Mouse (Mus musculus): ENCODE results near the gene Xpnpep3. TPM values are rescaled to one million over a fixed set of nuclear protein-coding genes. Genes with fewer than 3 reads are reported as not detected.

The Xpnpep3 gene
- polyA plus RNA-seq, 1 experiment: 6.3 TPM

DNA sequence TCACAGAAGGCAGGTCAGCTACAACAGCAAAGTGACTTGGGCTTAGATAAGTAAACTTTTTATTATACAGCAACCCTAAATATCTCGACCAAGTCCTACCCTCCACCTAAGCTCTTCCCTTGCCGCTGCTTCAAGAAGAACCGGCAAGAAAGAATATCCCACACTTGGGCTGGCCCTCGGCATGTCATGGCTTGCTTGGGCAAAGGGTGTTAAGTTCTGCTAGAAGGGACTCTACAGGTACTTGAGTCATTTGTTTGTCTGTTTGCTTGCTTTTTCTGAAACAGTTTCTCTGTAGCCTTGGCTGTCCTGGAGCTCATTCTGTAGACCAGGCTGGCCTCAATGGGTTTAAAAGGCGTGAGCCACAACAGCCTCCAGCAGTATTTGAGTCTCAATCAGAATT lies 43.0 kb upstream of the Xpnpep3 start:
- TF ChIP-seq POLR2AphosphoS2 (IDR thresholded peaks at IDR 0.05; ENCODE audit: insufficient read length, low read depth) (no peak), TCF3 (IDR thresholded peaks at IDR 0.05; ENCODE audit: insufficient read length, low read depth) (no peak), SRF (IDR thresholded peaks at IDR 0.05; ENCODE audit: control insufficient read depth, insufficient read length, low read depth) (no peak), MAX (IDR thresholded peaks at IDR 0.05; ENCODE audit: low read depth) (no peak), E2F4 (IDR thresholded peaks at IDR 0.05; ENCODE audit: insufficient read depth) (no peak), REST (IDR thresholded peaks at IDR 0.05; ENCODE audit: insufficient read depth, insufficient read length) (no peak), POLR2A (IDR thresholded peaks at IDR 0.05; ENCODE audit: insufficient read length, low read depth) (no peak), MYOD1 (IDR thresholded peaks at IDR 0.05; ENCODE audit: control insufficient read depth in 1 of 3, insufficient read length in 2 of 3, low read depth in 2 of 3) (no peak)
- no peaks in the 10 kb centered on the region for H3K27me3 ChIP-seq (ENCODE audit: control insufficient read depth, insufficient read depth, insufficient read length)
- H3K4me2 ChIP-seq (ENCODE audit: low read depth): no peak overlapping the region
- no peak overlapping the region for H3K4me3 ChIP-seq
- no peaks in the 10 kb centered on the region for H3K36me3 ChIP-seq (ENCODE audit: control insufficient read depth, insufficient read depth)
- H3ac ChIP-seq (ENCODE audit: control insufficient read depth, insufficient read length): no peak overlapping the region
- H3K79me2 ChIP-seq (ENCODE audit: control insufficient read depth, insufficient read depth): peaks cover 41% of the 10 kb centered on the region

GRCm38 (mm10) chr15:81358943-81359342 lies 41.0 kb upstream of the Xpnpep3 start:
- Histone ChIP-seq H3K4me2 (ENCODE audit: low read depth) (peak overlapping the region; percentile 93), H3K27me3 (ENCODE audit: control insufficient read depth, insufficient read depth, insufficient read length) (no peaks in the 10 kb centered on the region), H3K36me3 (ENCODE audit: control insufficient read depth, insufficient read depth) (peaks cover 12% of the 10 kb centered on the region), H3K79me2 (ENCODE audit: control insufficient read depth, insufficient read depth) (peaks cover 32% of the 10 kb centered on the region), H3ac (ENCODE audit: control insufficient read depth, insufficient read length) (no peak overlapping the region), H3K4me3 (no peak overlapping the region)
- TF ChIP-seq POLR2A (IDR thresholded peaks at IDR 0.05; ENCODE audit: insufficient read length, low read depth): no peak
- TF ChIP-seq POLR2AphosphoS2 (IDR thresholded peaks at IDR 0.05; ENCODE audit: insufficient read length, low read depth): no peak
- no peak for TF ChIP-seq TCF3 (IDR thresholded peaks at IDR 0.05; ENCODE audit: insufficient read length, low read depth)
- no peak for TF ChIP-seq MYOD1 (IDR thresholded peaks at IDR 0.05; ENCODE audit: control insufficient read depth in 1 of 3, insufficient read length in 2 of 3, low read depth in 2 of 3)
- TF ChIP-seq E2F4 (IDR thresholded peaks at IDR 0.05; ENCODE audit: insufficient read depth): no peak
- no peak for TF ChIP-seq MAX (IDR thresholded peaks at IDR 0.05; ENCODE audit: low read depth)
- TF ChIP-seq USF1 (IDR thresholded peaks at IDR 0.05; ENCODE audit: low read depth): no peak
- TF ChIP-seq CEBPB (IDR thresholded peaks at IDR 0.05; ENCODE audit: insufficient read depth, poor library complexity, severe bottlenecking): no peak
- TF ChIP-seq SRF (IDR thresholded peaks at IDR 0.05; ENCODE audit: control insufficient read depth, insufficient read length, low read depth): no peak
- no peak for TF ChIP-seq REST (IDR thresholded peaks at IDR 0.05; ENCODE audit: insufficient read depth, insufficient read length)
- TF ChIP-seq TCF12 (IDR thresholded peaks at IDR 0.05; ENCODE audit: insufficient read depth, poor library complexity, severe bottlenecking): no peak
- no peak for TF ChIP-seq MYOG (IDR thresholded peaks at IDR 0.05; ENCODE audit: control insufficient read depth in 1 of 3, insufficient read depth in 1 of 3, insufficient read length in 2 of 3, low read depth in 2 of 3)

- H3K4me2 ChIP-seq (ENCODE audit: low read depth): peak overlapping the region; percentile 93
- no peaks in the 10 kb centered on the region for H3K27me3 ChIP-seq (ENCODE audit: control insufficient read depth, insufficient read depth, insufficient read length)
- peak overlapping the region; percentile 41 for H3ac ChIP-seq (ENCODE audit: control insufficient read depth, insufficient read length)
- H3K79me2 ChIP-seq (ENCODE audit: control insufficient read depth, insufficient read depth): peaks cover 29% of the 10 kb centered on the region
- peak overlapping the region; percentile 53 for H3K4me3 ChIP-seq
- no peak for TF ChIP-seq POLR2A (IDR thresholded peaks at IDR 0.05; ENCODE audit: insufficient read length, low read depth)
- TF ChIP-seq USF1 (IDR thresholded peaks at IDR 0.05; ENCODE audit: low read depth): no peak
- no peak for TF ChIP-seq E2F4 (IDR thresholded peaks at IDR 0.05; ENCODE audit: insufficient read depth)
- no peak for TF ChIP-seq POLR2AphosphoS2 (IDR thresholded peaks at IDR 0.05; ENCODE audit: insufficient read length, low read depth)
- no peak for TF ChIP-seq TCF3 (IDR thresholded peaks at IDR 0.05; ENCODE audit: insufficient read length, low read depth)
- TF ChIP-seq MYOD1 (IDR thresholded peaks at IDR 0.05; ENCODE audit: control insufficient read depth in 1 of 3, insufficient read length in 2 of 3, low read depth in 2 of 3): no peak
- TF ChIP-seq TCF12 (IDR thresholded peaks at IDR 0.05; ENCODE audit: insufficient read depth, poor library complexity, severe bottlenecking): no peak
- no peak for TF ChIP-seq CEBPB (IDR thresholded peaks at IDR 0.05; ENCODE audit: insufficient read depth, poor library complexity, severe bottlenecking)
- peaks cover 17% of the 10 kb centered on the region for H3K36me3 ChIP-seq (ENCODE audit: control insufficient read depth, insufficient read depth)
These were observed 40.5 kb upstream of the Xpnpep3 start for GRCm38 (mm10) chr15:81359421-81359820.

GRCm38 (mm10) chr15:81360345-81361021 lies 39.5 kb upstream of the Xpnpep3 start, which contains the start of gene Slc25a17:
Gene Slc25a17, minus strand, starts transcription at chr15:81360812.
- Histone ChIP-seq H3K4me3 (peak within 1 kb of the TSS; percentile 53), H3K79me2 (ENCODE audit: control insufficient read depth, insufficient read depth) (peaks cover 29% of the 10 kb centered on the region), H3K36me3 (ENCODE audit: control insufficient read depth, insufficient read depth) (peaks cover 27% of the 10 kb centered on the region), H3K27me3 (ENCODE audit: control insufficient read depth, insufficient read depth, insufficient read length) (no peaks in the 10 kb centered on the region), H3K4me2 (ENCODE audit: low read depth) (peak within 1 kb of the TSS; percentile 93), H3ac (ENCODE audit: control insufficient read depth, insufficient read length) (peak within 1 kb of the TSS; percentile 41)
- TF ChIP-seq POLR2A (IDR thresholded peaks at IDR 0.05; ENCODE audit: insufficient read length, low read depth): peak; percentile 90
- no peak for TF ChIP-seq MAX (IDR thresholded peaks at IDR 0.05; ENCODE audit: low read depth)
- no peak for TF ChIP-seq SRF (IDR thresholded peaks at IDR 0.05; ENCODE audit: control insufficient read depth, insufficient read length, low read depth)
- no peak for TF ChIP-seq USF1 (IDR thresholded peaks at IDR 0.05; ENCODE audit: low read depth)
- peak in 2 of 3 experiments; percentile 41 to 67 for TF ChIP-seq MYOG (IDR thresholded peaks at IDR 0.05; ENCODE audit: control insufficient read depth in 1 of 3, insufficient read depth in 1 of 3, insufficient read length in 2 of 3, low read depth in 2 of 3)
- peak; percentile 82 for TF ChIP-seq POLR2AphosphoS2 (IDR thresholded peaks at IDR 0.05; ENCODE audit: insufficient read length, low read depth)

DNA sequence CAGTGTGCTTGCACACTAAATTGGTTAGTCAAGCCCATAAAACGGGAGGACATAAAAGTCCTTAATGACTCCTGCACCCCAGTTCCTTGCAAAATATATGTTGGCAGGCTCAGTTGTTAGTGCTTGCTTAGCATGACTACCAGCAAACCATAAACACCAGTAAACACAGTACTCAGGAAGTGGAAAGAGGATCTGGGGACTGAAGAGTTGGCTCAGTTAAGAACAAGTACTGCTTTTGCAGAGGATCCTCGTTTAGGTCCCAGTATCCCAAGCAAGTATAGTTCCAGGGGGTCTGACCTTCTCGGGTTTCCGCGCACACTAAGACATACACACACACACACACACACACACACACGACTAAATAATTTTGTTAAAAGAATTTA lies 38.9 kb upstream of the Xpnpep3 start:
- Histone ChIP-seq H3K4me2 (ENCODE audit: low read depth) (peak overlapping the region; percentile 93), H3K27me3 (ENCODE audit: control insufficient read depth, insufficient read depth, insufficient read length) (no peaks in the 10 kb centered on the region), H3ac (ENCODE audit: control insufficient read depth, insufficient read length) (peak overlapping the region; percentile 41), H3K36me3 (ENCODE audit: control insufficient read depth, insufficient read depth) (peaks cover 33% of the 10 kb centered on the region), H3K79me2 (ENCODE audit: control insufficient read depth, insufficient read depth) (peaks cover 29% of the 10 kb centered on the region), H3K4me3 (peak overlapping the region; percentile 53)
- TF ChIP-seq MAX (IDR thresholded peaks at IDR 0.05; ENCODE audit: low read depth) (no peak), POLR2A (IDR thresholded peaks at IDR 0.05; ENCODE audit: insufficient read length, low read depth) (no peak), TCF3 (IDR thresholded peaks at IDR 0.05; ENCODE audit: insufficient read length, low read depth) (no peak), SRF (IDR thresholded peaks at IDR 0.05; ENCODE audit: control insufficient read depth, insufficient read length, low read depth) (no peak), CEBPB (IDR thresholded peaks at IDR 0.05; ENCODE audit: insufficient read depth, poor library complexity, severe bottlenecking) (no peak), USF1 (IDR thresholded peaks at IDR 0.05; ENCODE audit: low read depth) (no peak), MYOD1 (IDR thresholded peaks at IDR 0.05; ENCODE audit: control insufficient read depth in 1 of 3, insufficient read length in 2 of 3, low read depth in 2 of 3) (no peak), TCF12 (IDR thresholded peaks at IDR 0.05; ENCODE audit: insufficient read depth, poor library complexity, severe bottlenecking) (no peak)

Data from myocyte (in vitro differentiated cells).